Mouse (Mus musculus): ENCODE results near the gene Trf. TPM values are rescaled to one million over a fixed set of nuclear protein-coding genes. Genes with fewer than 3 reads are reported as not detected.

Gene Trf
- polyA plus RNA-seq, 1 experiment from 2014 or later = 44.0 TPM

DNA sequence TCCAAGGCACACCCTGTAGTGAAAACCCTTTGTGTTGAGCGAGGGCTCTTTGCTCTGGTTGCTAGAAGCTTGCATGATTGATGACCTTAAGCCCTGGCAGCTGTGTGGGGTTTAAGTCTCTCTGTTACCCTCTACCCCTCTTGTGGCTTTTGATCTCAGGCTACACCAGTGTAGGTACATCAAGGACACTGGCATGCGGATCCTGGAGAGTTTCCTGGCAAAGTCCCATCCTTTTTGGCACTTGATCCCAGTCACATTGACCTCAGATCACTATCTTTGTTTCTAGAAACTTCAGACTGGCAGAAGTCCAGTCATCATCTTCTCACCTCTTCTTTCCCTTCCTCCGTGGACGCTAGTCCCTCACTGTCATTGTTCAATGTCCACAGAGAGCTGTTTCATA lies 18.4 kb upstream of the Trf start:
- no peak overlapping the region for H3K27ac ChIP-seq (replicated peaks in 1 of 2; ENCODE audit: control insufficient read depth in 1 of 2, insufficient read depth in 1 of 2, low read depth in 2 of 2, low read length in 2 of 2)

DNA sequence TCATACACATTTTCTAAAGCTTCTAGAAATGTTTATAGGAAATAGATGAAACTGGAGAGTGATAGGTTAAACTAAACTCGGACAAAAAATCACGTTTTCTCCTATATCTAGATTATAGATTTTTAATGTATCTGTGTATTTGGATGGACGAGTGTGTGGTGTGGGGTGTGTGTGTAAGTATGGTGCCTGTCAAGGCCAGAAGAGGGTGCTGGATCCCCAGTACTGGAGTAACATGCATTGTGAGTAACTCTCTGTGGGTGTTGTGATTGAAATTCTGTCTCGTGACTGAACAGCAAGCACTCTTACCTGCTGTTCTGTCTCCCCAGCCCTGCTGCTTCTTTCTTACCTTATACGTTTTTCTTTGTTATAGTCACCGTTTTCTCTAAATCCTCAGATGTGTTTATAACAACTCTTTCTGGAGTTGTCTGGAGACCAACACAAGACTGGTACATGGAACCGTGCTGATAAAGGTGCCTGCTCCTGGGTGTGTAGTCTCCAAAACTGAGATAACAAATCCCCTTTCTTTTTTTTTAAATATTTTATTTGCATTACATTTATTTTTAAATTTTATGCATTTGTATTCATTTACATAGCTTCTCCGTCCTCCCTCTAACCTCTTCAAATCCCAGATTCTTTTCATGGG lies 16.4 kb upstream of the Trf start:
- H3K27ac ChIP-seq (replicated peaks in 1 of 2; ENCODE audit: control insufficient read depth in 1 of 2, insufficient read depth in 1 of 2, low read depth in 2 of 2, low read length in 2 of 2) = no peak overlapping the region
- H3K9me3 ChIP-seq (ENCODE audit: control insufficient read depth, low read length) = no peaks in the 10 kb centered on the region
- no peak overlapping the region for H3K4me3 ChIP-seq (ENCODE audit: control insufficient read depth in 1 of 2, insufficient read depth in 1 of 2, low read depth in 1 of 2, low read length in 2 of 2)
- WGBS = 77% methylated on average over 8 of the region's 8 CpGs
- no peaks in the 10 kb centered on the region for H3K36me3 ChIP-seq (ENCODE audit: control insufficient read depth, insufficient read depth, low read length)
- ATAC-seq (ENCODE audit: insufficient number of reproducible peaks, insufficient read depth, low FRiP score, low read depth) = no peak
- peaks cover 5% of the 10 kb centered on the region; the same call in 1 of the 2 replicates for H3K27me3 ChIP-seq (ENCODE audit: control insufficient read depth, insufficient read depth, low read length)
- no peak overlapping the region for H3K9ac ChIP-seq (ENCODE audit: low read length)
- H3K4me2 ChIP-seq (ENCODE audit: low read length) = no peak overlapping the region
- peaks cover 3 to 7% of the 10 kb centered on the region in 2 experiments for H3K4me1 ChIP-seq (ENCODE audit: control insufficient read depth in 2 of 2, insufficient read depth in 2 of 2, low read length in 2 of 2)

More for the DNA sequence above, 18.4 kb upstream of the Trf start:
- peaks cover 3% of the 10 kb centered on the region; the same call in 1 of the 2 replicates for H3K9me3 ChIP-seq (ENCODE audit: control insufficient read depth, low read length)
- H3K27me3 ChIP-seq (ENCODE audit: control insufficient read depth, insufficient read depth, low read length) = peaks cover 5% of the 10 kb centered on the region; the same call in 1 of the 2 replicates
- H3K4me3 ChIP-seq (ENCODE audit: control insufficient read depth in 1 of 2, insufficient read depth in 1 of 2, low read depth in 1 of 2, low read length in 2 of 2) = no peak overlapping the region
- ATAC-seq (ENCODE audit: insufficient number of reproducible peaks, insufficient read depth, low FRiP score, low read depth) = no peak
- H3K9ac ChIP-seq (ENCODE audit: low read length) = no peak overlapping the region
- 25% methylated on average over 4 of the region's 4 CpGs for WGBS
- H3K36me3 ChIP-seq (ENCODE audit: control insufficient read depth, insufficient read depth, low read length) = no peaks in the 10 kb centered on the region
- H3K4me1 ChIP-seq (ENCODE audit: control insufficient read depth in 2 of 2, insufficient read depth in 2 of 2, low read length in 2 of 2) = peaks cover 7% of the 10 kb centered on the region in 2 experiments
- H3K4me2 ChIP-seq (ENCODE audit: low read length) = no peak overlapping the region

- Histone ChIP-seq H3K4me1 (ENCODE audit: control insufficient read depth in 2 of 2, insufficient read depth in 2 of 2, low read length in 2 of 2) (peaks cover 3 to 4% of the 10 kb centered on the region in 2 experiments), H3K4me3 (ENCODE audit: control insufficient read depth in 1 of 2, insufficient read depth in 1 of 2, low read depth in 1 of 2, low read length in 2 of 2) (no peak overlapping the region)
- no peak for ATAC-seq (ENCODE audit: insufficient number of reproducible peaks, insufficient read depth, low FRiP score, low read depth)
These were observed 13.4 kb upstream of the Trf start for GRCm38 (mm10) chr9:103243640-103244039.

DNA sequence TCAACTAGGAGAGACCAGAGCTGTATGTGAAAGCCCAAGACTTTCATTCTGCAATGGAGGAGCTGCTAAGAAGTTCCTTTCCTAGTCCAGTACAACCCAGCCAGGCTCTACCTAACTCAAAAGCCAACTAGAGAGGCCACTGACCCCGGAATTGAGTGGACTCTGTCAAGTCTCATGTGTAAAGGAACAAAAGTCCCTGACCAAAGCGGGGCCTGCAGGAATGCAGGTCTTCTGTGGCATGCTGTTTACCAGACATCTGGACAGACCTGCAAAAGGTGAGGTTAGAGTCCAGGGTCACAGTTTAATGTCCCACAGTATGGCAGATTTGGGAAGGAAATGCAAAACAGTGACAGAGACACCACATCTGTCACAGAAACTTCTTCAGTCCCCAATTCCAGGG lies 11.0 kb upstream of the Trf start:
- H3K4me3 ChIP-seq (ENCODE audit: control insufficient read depth in 1 of 2, insufficient read depth in 1 of 2, low read depth in 1 of 2, low read length in 2 of 2) = no peak overlapping the region
- 79% methylated on average over 2 of the region's 2 CpGs for WGBS
- ATAC-seq (ENCODE audit: insufficient number of reproducible peaks, insufficient read depth, low FRiP score, low read depth) = no peak
- H3K9me3 ChIP-seq (ENCODE audit: control insufficient read depth, low read length) = no peaks in the 10 kb centered on the region
- H3K9ac ChIP-seq (ENCODE audit: low read length) = no peak overlapping the region
- H3K4me2 ChIP-seq (ENCODE audit: low read length) = no peak overlapping the region
- H3K27ac ChIP-seq (replicated peaks in 1 of 2; ENCODE audit: control insufficient read depth in 1 of 2, insufficient read depth in 1 of 2, low read depth in 2 of 2, low read length in 2 of 2) = no peak overlapping the region
- H3K27me3 ChIP-seq (ENCODE audit: control insufficient read depth, insufficient read depth, low read length) = no peaks in the 10 kb centered on the region
- no peaks in the 10 kb centered on the region for H3K36me3 ChIP-seq (ENCODE audit: control insufficient read depth, insufficient read depth, low read length)
- no peaks in the 10 kb centered on the region for H3K4me1 ChIP-seq (ENCODE audit: control insufficient read depth in 2 of 2, insufficient read depth in 2 of 2, low read length in 2 of 2)

More at GRCm38 (mm10) chr9:103243640-103244039, 13.4 kb upstream of the Trf start:
- no peak overlapping the region for H3K9ac ChIP-seq (ENCODE audit: low read length)
- peaks cover 5% of the 10 kb centered on the region; the same call in 1 of the 2 replicates for H3K27me3 ChIP-seq (ENCODE audit: control insufficient read depth, insufficient read depth, low read length)
- WGBS = 91% methylated on average over 4 of the region's 4 CpGs
- H3K36me3 ChIP-seq (ENCODE audit: control insufficient read depth, insufficient read depth, low read length) = no peaks in the 10 kb centered on the region
- H3K9me3 ChIP-seq (ENCODE audit: control insufficient read depth, low read length) = no peaks in the 10 kb centered on the region
- H3K4me2 ChIP-seq (ENCODE audit: low read length) = no peak overlapping the region
- H3K27ac ChIP-seq (replicated peaks in 1 of 2; ENCODE audit: control insufficient read depth in 1 of 2, insufficient read depth in 1 of 2, low read depth in 2 of 2, low read length in 2 of 2) = no peak overlapping the region

GRCm38 (mm10) chr9:103239471-103239870 lies 9.2 kb upstream of the Trf start:
- Histone ChIP-seq H3K27ac (replicated peaks in 1 of 2; ENCODE audit: control insufficient read depth in 1 of 2, insufficient read depth in 1 of 2, low read depth in 2 of 2, low read length in 2 of 2) (no peak overlapping the region), H3K9me3 (ENCODE audit: control insufficient read depth, low read length) (no peaks in the 10 kb centered on the region), H3K9ac (ENCODE audit: low read length) (no peak overlapping the region), H3K4me3 (ENCODE audit: control insufficient read depth in 1 of 2, insufficient read depth in 1 of 2, low read depth in 1 of 2, low read length in 2 of 2) (no peak overlapping the region), H3K36me3 (ENCODE audit: control insufficient read depth, insufficient read depth, low read length) (no peaks in the 10 kb centered on the region), H3K4me1 (ENCODE audit: control insufficient read depth in 2 of 2, insufficient read depth in 2 of 2, low read length in 2 of 2) (no peaks in the 10 kb centered on the region), H3K4me2 (ENCODE audit: low read length) (no peak overlapping the region), H3K27me3 (ENCODE audit: control insufficient read depth, insufficient read depth, low read length) (no peaks in the 10 kb centered on the region)
- no peak for ATAC-seq (ENCODE audit: insufficient number of reproducible peaks, insufficient read depth, low FRiP score, low read depth)
- WGBS = 86% methylated on average over 6 of the region's 6 CpGs

GRCm38 (mm10) chr9:103234565-103235165 lies 4.4 kb upstream of the Trf start:
- H3K4me2 ChIP-seq (ENCODE audit: low read length) = no peak overlapping the region
- ATAC-seq (ENCODE audit: insufficient number of reproducible peaks, insufficient read depth, low FRiP score, low read depth) = no peak
- H3K9ac ChIP-seq (ENCODE audit: low read length) = no peak overlapping the region
- H3K27ac ChIP-seq (replicated peaks in 1 of 2; ENCODE audit: control insufficient read depth in 1 of 2, insufficient read depth in 1 of 2, low read depth in 2 of 2, low read length in 2 of 2) = no peak overlapping the region
- H3K4me1 ChIP-seq (ENCODE audit: control insufficient read depth in 2 of 2, insufficient read depth in 2 of 2, low read length in 2 of 2) = peaks cover 5 to 8% of the 10 kb centered on the region in 2 experiments; a peak in 2 of 4 replicates
- WGBS = 73% methylated on average over 7 of the region's 7 CpGs
- no peak overlapping the region for H3K4me3 ChIP-seq (ENCODE audit: control insufficient read depth in 1 of 2, insufficient read depth in 1 of 2, low read depth in 1 of 2, low read length in 2 of 2)
- H3K36me3 ChIP-seq (ENCODE audit: control insufficient read depth, insufficient read depth, low read length) = no peaks in the 10 kb centered on the region
- H3K9me3 ChIP-seq (ENCODE audit: control insufficient read depth, low read length) = no peaks in the 10 kb centered on the region
- no peaks in the 10 kb centered on the region for H3K27me3 ChIP-seq (ENCODE audit: control insufficient read depth, insufficient read depth, low read length)

- H3K27ac ChIP-seq (replicated peaks in 1 of 2; ENCODE audit: control insufficient read depth in 1 of 2, insufficient read depth in 1 of 2, low read depth in 2 of 2, low read length in 2 of 2) = no peak overlapping the region
- ATAC-seq (ENCODE audit: insufficient number of reproducible peaks, insufficient read depth, low FRiP score, low read depth) = no peak
- H3K9ac ChIP-seq (ENCODE audit: low read length) = no peak overlapping the region
- no peak overlapping the region for H3K4me2 ChIP-seq (ENCODE audit: low read length)
- H3K9me3 ChIP-seq (ENCODE audit: control insufficient read depth, low read length) = no peaks in the 10 kb centered on the region
- H3K4me3 ChIP-seq (ENCODE audit: control insufficient read depth in 1 of 2, insufficient read depth in 1 of 2, low read depth in 1 of 2, low read length in 2 of 2) = no peak overlapping the region
- no peaks in the 10 kb centered on the region for H3K27me3 ChIP-seq (ENCODE audit: control insufficient read depth, insufficient read depth, low read length)
- peaks cover 5 to 8% of the 10 kb centered on the region in 2 experiments; a peak in 2 of 4 replicates for H3K4me1 ChIP-seq (ENCODE audit: control insufficient read depth in 2 of 2, insufficient read depth in 2 of 2, low read length in 2 of 2)
- 53% methylated on average over 7 of the region's 7 CpGs for WGBS
- H3K36me3 ChIP-seq (ENCODE audit: control insufficient read depth, insufficient read depth, low read length) = no peaks in the 10 kb centered on the region
These were observed 3.8 kb upstream of the Trf start for GRCm38 (mm10) chr9:103234059-103234458.
